Mouse (Mus musculus): Measurements from ENCODE around the gene Tmem40.

- TF ChIP-seq POLR2A (IDR thresholded peaks at IDR 0.05; ENCODE audit: insufficient read depth, low read depth, low read length) = no peak
- TF ChIP-seq CTCF (IDR thresholded peaks at IDR 0.05) = no peak
- no peak for TF ChIP-seq EP300 (IDR thresholded peaks at IDR 0.05; ENCODE audit: insufficient read depth, low read depth, low read length)
Measured at GRCm38 (mm10) chr6:115808196-115808487, 45.9 kb upstream of the Tmem40 start.
